Mouse (Mus musculus): Measurements from ENCODE around the gene Rpl9-ps6. TPM values are rescaled to one million over a fixed set of nuclear protein-coding genes. Genes with fewer than 3 reads are reported as not detected.

Rpl9-ps6 gene
- polyA plus RNA-seq (2015; fragmentation: Nextera tagmentation; extraction: Ambion mirVana), result 42.9 and 50.0 TPM in 2 replicates

GRCm38 (mm10) chr19:32466478-32466877, at the start of gene Rpl9-ps6:
TSS of gene Rpl9-ps6 (minus strand) at chr19:32466578.

GRCm38 (mm10) chr19:32485681-32486105, 19.3 kb upstream of the Rpl9-ps6 start, which contains the start of gene Minpp1:
TSS of gene Minpp1 (plus strand) at chr19:32485769.

Other genes starting within 250 kb of the Rpl9-ps6 start
- 26.5 and 28.0 TPM in 2 replicates for gene Sgms1, start 76.9 kb downstream of the Rpl9-ps6 start, polyA plus RNA-seq (2015; fragmentation: Nextera tagmentation; extraction: Ambion mirVana)
- gene Minpp1, start 19.2 kb upstream of the Rpl9-ps6 start, polyA plus RNA-seq (2015; fragmentation: Nextera tagmentation; extraction: Ambion mirVana), result 53.0 and 54.3 TPM in 2 replicates
- 3.5 and 3.6 TPM in 2 replicates for gene Papss2, start 129.2 kb upstream of the Rpl9-ps6 start, polyA plus RNA-seq (2015; fragmentation: Nextera tagmentation; extraction: Ambion mirVana)